Mouse (Mus musculus): ENCODE measurements around the gene Slc35e3.

DNA sequence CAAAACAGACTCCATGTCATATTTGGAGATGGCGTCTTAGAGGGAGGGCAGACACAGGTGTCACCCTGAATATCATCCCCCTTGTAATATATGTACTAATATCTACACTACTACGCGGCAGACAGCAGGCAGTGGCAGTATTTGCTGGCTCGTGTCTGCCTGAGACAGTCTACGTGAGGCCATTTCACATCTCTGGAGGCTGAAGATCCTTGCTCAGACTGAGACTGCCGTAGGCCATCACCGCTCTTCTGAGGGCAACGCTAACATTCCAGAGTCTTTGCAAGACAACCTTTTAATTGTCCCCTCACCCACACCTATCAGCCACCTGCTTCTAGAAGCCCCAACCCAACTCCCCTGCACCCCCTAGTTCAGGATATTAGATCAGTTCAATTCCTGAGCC is 32.7 kb downstream of the Slc35e3 start:
- no peak for TF ChIP-seq EP300 (IDR thresholded peaks at IDR 0.05; ENCODE audit: low read depth)
- no peak for TF ChIP-seq CTCF (IDR thresholded peaks at IDR 0.05; ENCODE audit: low read depth)
